Mouse (Mus musculus): ENCODE data around the gene Set. TPM values are rescaled to one million over a fixed set of nuclear protein-coding genes. Genes with fewer than 3 reads are reported as not detected.

Set gene
- total and polyA plus RNA-seq, 3 experiments = 250 to 973 (median 580) TPM

DNA sequence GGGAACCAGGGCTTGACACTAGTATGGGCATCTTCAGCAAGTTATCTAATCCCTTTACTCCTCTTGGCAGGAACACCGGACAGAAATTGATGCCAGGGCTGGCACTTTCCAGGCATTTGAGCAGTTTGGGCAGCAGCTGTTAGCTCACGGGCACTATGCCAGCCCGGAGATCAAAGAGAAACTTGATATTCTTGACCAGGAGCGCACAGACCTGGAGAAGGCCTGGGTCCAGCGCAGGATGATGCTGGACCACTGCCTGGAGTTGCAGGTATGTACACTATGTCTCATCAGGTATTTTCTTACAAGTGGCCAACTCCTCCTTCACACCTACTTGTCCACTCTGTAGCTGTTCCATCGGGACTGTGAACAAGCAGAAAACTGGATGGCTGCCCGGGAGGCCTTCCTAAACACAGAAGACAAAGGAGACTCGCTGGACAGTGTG, 46.3 kb upstream of the Set start:
- H3K27ac ChIP-seq (ENCODE audit: control insufficient read depth, low read depth, low read length) = no peak overlapping the region
- no peak for DNase-seq (ENCODE audit: low read depth, low spot score)
- no peak overlapping the region for H3K4me3 ChIP-seq (ENCODE audit: control insufficient read depth in 1 of 2, insufficient read depth in 1 of 2, low read depth in 2 of 2, low read length in 2 of 2)
- no peaks in the 10 kb centered on the region for H3K27me3 ChIP-seq (ENCODE audit: control insufficient read depth in 1 of 2, insufficient read depth in 2 of 2, low read length in 2 of 2)
- no peaks in the 10 kb centered on the region for H3K36me3 ChIP-seq (ENCODE audit: control insufficient read depth in 1 of 2, insufficient read depth in 2 of 2, low read length in 2 of 2)
- no peaks in the 10 kb centered on the region for H3K9me3 ChIP-seq (replicated peaks; ENCODE audit: insufficient read depth, low read length)
- no peak for TF ChIP-seq SIN3A (IDR thresholded peaks at IDR 0.05; ENCODE audit: low read length)
- TF ChIP-seq JUND (IDR thresholded peaks at IDR 0.05; ENCODE audit: low read depth, low read length) = no peak
- no peak for TF ChIP-seq ZMIZ1 (IDR thresholded peaks at IDR 0.05; ENCODE audit: low read depth, low read length)
- TF ChIP-seq E2F4 (IDR thresholded peaks at IDR 0.05; ENCODE audit: borderline replicate concordance, low read depth, low read length) = no peak
- TF ChIP-seq MAZ (IDR thresholded peaks at IDR 0.05; ENCODE audit: low read depth, low read length) = no peak
- TF ChIP-seq BHLHE40 (IDR thresholded peaks at IDR 0.05; ENCODE audit: borderline replicate concordance, low read depth, low read length) = no peak
- no peak for TF ChIP-seq CHD2 (IDR thresholded peaks at IDR 0.05; ENCODE audit: low read length)
- TF ChIP-seq TCF12 (IDR thresholded peaks at IDR 0.05; ENCODE audit: low read depth, low read length) = no peak
- no peak for TF ChIP-seq NELFE (IDR thresholded peaks at IDR 0.05; ENCODE audit: low read depth, low read length)
- TF ChIP-seq HCFC1 (IDR thresholded peaks at IDR 0.05; ENCODE audit: low read depth, low read length) = no peak
- TF ChIP-seq ZNF384 (IDR thresholded peaks at IDR 0.05; ENCODE audit: low read depth, low read length) = no peak
- no peak for TF ChIP-seq MYB (IDR thresholded peaks at IDR 0.05; ENCODE audit: low read depth, low read length)
- no peak for TF ChIP-seq TAL1 (IDR thresholded peaks at IDR 0.05; ENCODE audit: low read length)
- TF ChIP-seq RCOR1 (IDR thresholded peaks at IDR 0.05; ENCODE audit: low read depth, low read length) = no peak
- no peak for TF ChIP-seq EP300 (IDR thresholded peaks at IDR 0.05; ENCODE audit: low read depth in 1 of 2, low read length in 2 of 2)
- no peak for TF ChIP-seq POLR2AphosphoS5 (IDR thresholded peaks at IDR 0.05; ENCODE audit: borderline replicate concordance, low read depth, low read length)
- no peak overlapping the region for H3K9ac ChIP-seq (ENCODE audit: control insufficient read depth, low read depth, low read length, poor library complexity, severe bottlenecking)
- H3K79me2 ChIP-seq (ENCODE audit: control insufficient read depth, insufficient read depth, low read length, poor library complexity) = no peaks in the 10 kb centered on the region
- no peaks in the 10 kb centered on the region for H3K4me1 ChIP-seq (ENCODE audit: control insufficient read depth in 1 of 2, insufficient read depth in 2 of 2, low read length in 2 of 2)

DNA sequence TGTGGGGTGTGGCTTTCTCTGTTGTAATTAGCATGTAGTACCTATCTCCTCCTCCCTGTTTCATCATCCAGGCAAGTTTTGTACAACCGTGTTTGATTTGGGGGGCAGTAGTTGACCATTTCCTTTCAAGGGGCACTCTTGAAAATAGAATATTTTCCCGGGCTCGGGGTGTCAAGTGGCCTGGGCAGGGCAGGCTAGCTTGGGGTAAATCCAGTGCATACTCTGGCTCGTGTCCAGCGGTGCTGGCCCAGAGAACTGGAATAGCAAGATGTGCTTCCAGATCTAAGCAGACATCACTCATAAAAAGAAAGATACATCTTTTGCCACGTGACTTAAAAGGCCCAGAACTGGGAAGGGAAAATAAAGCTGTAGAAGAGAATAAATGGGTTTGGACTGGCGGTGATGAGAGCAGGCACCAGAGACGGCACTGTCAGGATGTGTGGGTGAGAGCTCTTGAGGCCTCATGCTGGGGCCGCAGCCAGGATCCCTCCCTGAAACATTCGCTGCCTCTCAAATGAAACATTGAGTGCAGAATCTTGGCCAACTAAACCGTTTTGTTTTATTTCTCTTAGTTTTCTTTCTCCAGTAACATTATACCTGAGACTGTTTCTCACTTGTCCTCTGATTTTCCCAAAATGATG, 42.7 kb upstream of the Set start:
- Histone ChIP-seq H3K36me3 (ENCODE audit: control insufficient read depth in 1 of 2, insufficient read depth in 2 of 2, low read length in 2 of 2) (no peaks in the 10 kb centered on the region; a peak in 1 of 4 replicates), H3K9me3 (replicated peaks; ENCODE audit: insufficient read depth, low read length) (no peaks in the 10 kb centered on the region), H3K27me3 (ENCODE audit: control insufficient read depth in 1 of 2, insufficient read depth in 2 of 2, low read length in 2 of 2) (no peaks in the 10 kb centered on the region), H3K4me1 (ENCODE audit: control insufficient read depth in 1 of 2, insufficient read depth in 2 of 2, low read length in 2 of 2) (no peaks in the 10 kb centered on the region), H3K79me2 (ENCODE audit: control insufficient read depth, insufficient read depth, low read length, poor library complexity) (no peaks in the 10 kb centered on the region), H3K9ac (ENCODE audit: control insufficient read depth, low read depth, low read length, poor library complexity, severe bottlenecking) (no peak overlapping the region), H3K4me3 (ENCODE audit: control insufficient read depth in 1 of 2, insufficient read depth in 1 of 2, low read depth in 2 of 2, low read length in 2 of 2) (no peak overlapping the region), H3K27ac (ENCODE audit: control insufficient read depth, low read depth, low read length) (no peak overlapping the region)
- TF ChIP-seq HCFC1 (IDR thresholded peaks at IDR 0.05; ENCODE audit: low read depth, low read length) (no peak), JUND (IDR thresholded peaks at IDR 0.05; ENCODE audit: low read depth, low read length) (no peak), POLR2A (IDR thresholded peaks at IDR 0.05; ENCODE audit: control insufficient read depth in 1 of 2, insufficient read depth in 1 of 2, low read depth in 1 of 2, low read length in 2 of 2, poor library complexity in 1 of 2) (no peak)
- no peak for DNase-seq (ENCODE audit: low read depth, low spot score)
